Mouse (Mus musculus) lung, embryonic 14.5 days (tissue): ENCODE measurements at regions not wholly inside any gene's neighbourhood (a gene's known extent, or its start where the extent isn't known, plus 50 kb on each side); places are given as distances from the start of the nearest gene placed in this dataset.

Source experiments
- ATAC-seq: fragments of 200-750 bp; cut with Nextera tagmentation; 2 replicates; pipeline ENCODE4 v1.8.0; 2017; ENCODE audit warnings: mild to moderate bottlenecking, moderate TSS enrichment, moderate library complexity; ENCODE audit not compliant: insufficient read depth
- DNase-seq: peaks from one replicate; pipeline ENCODE4 v3.0.0-alpha.2; 2015
- H3K27ac ChIP-seq: fragments of 300-500 bp; sonication (generic); 2 replicates; pipeline ENCODE4 v1.5.1; 2014; ENCODE audit warnings: low read depth, mild to moderate bottlenecking, moderate library complexity
- H3K27me3 ChIP-seq: fragments of 300-500 bp; sonication (generic); 2 replicates; pipeline ENCODE4 v1.6.1; 2014; ENCODE audit warnings: low read length, control low read depth; ENCODE audit not compliant: insufficient read depth
- H3K36me3 ChIP-seq: fragments of 300-500 bp; sonication (generic); 2 replicates; pipeline ENCODE4 v1.6.1; 2014; ENCODE audit warnings: control low read depth; ENCODE audit not compliant: insufficient read depth
- H3K4me1 ChIP-seq: fragments of 300-500 bp; sonication (generic); 2 replicates; pipeline ENCODE4 v1.6.1; 2014; ENCODE audit warnings: antibody characterized with exemption, control low read depth; ENCODE audit not compliant: insufficient read depth
- H3K4me2 ChIP-seq: fragments of 300-500 bp; sonication (generic); 2 replicates; pipeline ENCODE4 v1.6.1; 2014; ENCODE audit warnings: mild to moderate bottlenecking
- H3K4me3 ChIP-seq: fragments of 300-500 bp; sonication (generic); 2 replicates; pipeline ENCODE4 v1.5.1; 2014; ENCODE audit warnings: low read depth, low read length
- H3K9ac ChIP-seq: fragments of 300-500 bp; sonication (generic); 2 replicates; pipeline ENCODE4 v1.6.1; 2014
- H3K9me3 ChIP-seq: fragments of 300-500 bp; sonication (generic); 2 replicates; pipeline ENCODE4 v1.6.1; 2016; ENCODE audit warnings: low read depth, low read length, control low read depth
- CTCF ChIP-seq: IDR thresholded peaks from 2 replicates; pipeline ENCODE4 v1.5.1; 2016; ENCODE audit warnings: antibody characterized with exemption, low read depth
- WGBS: fragments of 180-500 bp; shearing (Covaris S2); extraction: QIAGEN DNeasy Blood & Tissue Kit; methylation state at CpG from one replicate; pipeline ENCODE4 v1.1.7; 2014; 5-methylcytosine and 5-hydroxymethylcytosine counted together

- Histone ChIP-seq H3K27ac (no peak overlapping the region), H3K4me2 (no peak overlapping the region), H3K36me3 (no peaks in the 10 kb centered on the region), H3K9me3 (no peaks in the 10 kb centered on the region), H3K4me3 (no peak overlapping the region), H3K4me1 (no peaks in the 10 kb centered on the region), H3K9ac (no peak overlapping the region), H3K27me3 (no peaks in the 10 kb centered on the region)
- no peak for ATAC-seq
- WGBS = 67% methylated on average over 4 of the region's 4 CpGs
- DNase-seq = no peak
- TF ChIP-seq CTCF = no peak
Observed at GRCm38 (mm10) chr10:21672171-21672570, 79.2 kb downstream of the 1700020N01Rik start.

- Histone ChIP-seq H3K4me2 (no peak overlapping the region), H3K36me3 (no peaks in the 10 kb centered on the region), H3K27me3 (no peaks in the 10 kb centered on the region), H3K27ac (no peak overlapping the region), H3K4me1 (no peaks in the 10 kb centered on the region), H3K4me3 (no peak overlapping the region), H3K9me3 (no peaks in the 10 kb centered on the region), H3K9ac (no peak overlapping the region)
- DNase-seq (no peak), ATAC-seq (no peak)
- no peak for TF ChIP-seq CTCF
- WGBS = 76% methylated on average over 5 of the region's 5 CpGs
Observed at GRCm38 (mm10) chr10:21672666-21673065, 79.7 kb downstream of the 1700020N01Rik start.

GRCm38 (mm10) chr10:21673831-21674230, 80.9 kb downstream of the 1700020N01Rik start:
- Histone ChIP-seq H3K27me3 (no peaks in the 10 kb centered on the region), H3K36me3 (no peaks in the 10 kb centered on the region), H3K27ac (no peak overlapping the region), H3K9ac (no peak overlapping the region), H3K9me3 (no peaks in the 10 kb centered on the region), H3K4me2 (no peak overlapping the region), H3K4me3 (no peak overlapping the region), H3K4me1 (no peaks in the 10 kb centered on the region)
- DNase-seq (no peak), ATAC-seq (no peak)
- 71% methylated on average over 1 of the region's 1 CpGs for WGBS
- no peak for TF ChIP-seq CTCF

- Histone ChIP-seq H3K4me2 (no peak overlapping the region), H3K27me3 (no peaks in the 10 kb centered on the region), H3K36me3 (no peaks in the 10 kb centered on the region), H3K4me1 (no peaks in the 10 kb centered on the region), H3K9ac (no peak overlapping the region), H3K27ac (no peak overlapping the region), H3K9me3 (no peaks in the 10 kb centered on the region), H3K4me3 (no peak overlapping the region)
- WGBS = 86% methylated on average over 14 of the region's 14 CpGs
- DNase-seq = no peak
- no peak for TF ChIP-seq CTCF
- no peak for ATAC-seq
Observed at GRCm38 (mm10) chr10:21675786-21676185, 82.8 kb downstream of the 1700020N01Rik start.

GRCm38 (mm10) chr10:21677911-21678310, 85.0 kb downstream of the 1700020N01Rik start:
- 93% methylated on average over 9 of the region's 9 CpGs for WGBS
- DNase-seq = no peak
- H3K27me3 ChIP-seq = no peaks in the 10 kb centered on the region
- H3K4me1 ChIP-seq = no peaks in the 10 kb centered on the region
- H3K36me3 ChIP-seq = no peaks in the 10 kb centered on the region
- H3K9ac ChIP-seq = no peak overlapping the region
- H3K9me3 ChIP-seq = no peaks in the 10 kb centered on the region
- TF ChIP-seq CTCF = no peak
- H3K4me2 ChIP-seq = no peak overlapping the region
- no peak for ATAC-seq
- no peak overlapping the region for H3K4me3 ChIP-seq
- H3K27ac ChIP-seq = no peak overlapping the region

GRCm38 (mm10) chr10:21678372-21678771, 85.4 kb downstream of the 1700020N01Rik start:
- 74% methylated on average over 6 of the region's 6 CpGs for WGBS
- Histone ChIP-seq H3K27ac (no peak overlapping the region), H3K9me3 (no peaks in the 10 kb centered on the region), H3K4me3 (no peak overlapping the region), H3K4me2 (no peak overlapping the region), H3K9ac (no peak overlapping the region), H3K4me1 (no peaks in the 10 kb centered on the region), H3K36me3 (no peaks in the 10 kb centered on the region), H3K27me3 (no peaks in the 10 kb centered on the region)
- no peak for DNase-seq
- ATAC-seq = no peak
- TF ChIP-seq CTCF = no peak

GRCm38 (mm10) chr10:21678811-21679451, 86.0 kb downstream of the 1700020N01Rik start:
- Histone ChIP-seq H3K36me3 (no peaks in the 10 kb centered on the region), H3K4me3 (no peak overlapping the region), H3K27me3 (no peaks in the 10 kb centered on the region), H3K4me2 (no peak overlapping the region), H3K4me1 (no peaks in the 10 kb centered on the region), H3K9me3 (no peaks in the 10 kb centered on the region), H3K9ac (no peak overlapping the region), H3K27ac (no peak overlapping the region)
- TF ChIP-seq CTCF = no peak
- 58% methylated on average over 10 of the region's 10 CpGs for WGBS
- no peak for ATAC-seq
- peak; percentile 30 for DNase-seq
